ENCODE assay signal across 8 mouse cellular contexts in genomic region chr15:41162793-41163192, GRCm38 (mm10).
A peak's percentile ranks its signal among the peaks of the same experiment; 100 is the strongest.
DNase-seq lines count a peak whose midpoint lies in the region; ATAC-seq and TF ChIP-seq lines count a peak whose summit lies in the region.

No protein-coding gene starts in this region.

- H3K9ac ChIP-seq in heart, embryonic 11.5 days (ENCODE audit: low read depth, low read length) = no peak overlapping the region
- H3K9ac ChIP-seq in stomach, embryonic 15.5 days = no peak overlapping the region

- no peaks in the 10 kb centered on the region for H3K27me3 ChIP-seq in heart, embryonic 11.5 days (ENCODE audit: control insufficient read depth, insufficient read depth, low read length)
- peaks cover 3% of the 10 kb centered on the region for H3K27me3 ChIP-seq in Patski
- H3K27me3 ChIP-seq in stomach, embryonic 15.5 days (replicated peaks) = no peaks in the 10 kb centered on the region

- H3K9me3 ChIP-seq in heart, embryonic 11.5 days (replicated peaks; ENCODE audit: control insufficient read depth, low read length) = no peaks in the 10 kb centered on the region
- no peaks in the 10 kb centered on the region for H3K9me3 ChIP-seq in stomach, embryonic 15.5 days

- peak; percentile 76 for TF ChIP-seq CTCF in Patski (IDR thresholded peaks at IDR 0.05)

- intact Hi-C loops in heart, postnatal 36 days (cut with DNase I) = loop anchor here (5.0 to 10.0 kb wide), 2 partner anchors 492 to 995 kb away; no protein-coding TSS in a partner anchor

- CTCF ChIA-PET in Patski (lab: Charles Lee) = interaction anchor here (0.9 to 1.7 kb wide), 5 partner anchors 9 to 819 kb away, joined by 3 to 7 read pairs (median 3); no protein-coding TSS in a partner anchor

- no peak overlapping the region for H3K4me3 ChIP-seq in heart, embryonic 11.5 days (ENCODE audit: low read depth, low read length)
- H3K4me3 ChIP-seq in stomach, embryonic 15.5 days (replicated peaks) = no peak overlapping the region

- no peaks in the 10 kb centered on the region for H3K36me3 ChIP-seq in heart, embryonic 11.5 days (ENCODE audit: control insufficient read depth, insufficient read depth, low read length)
- H3K36me3 ChIP-seq in stomach, embryonic 15.5 days = no peaks in the 10 kb centered on the region

- H3K4me2 ChIP-seq in heart, embryonic 11.5 days = no peak overlapping the region
- H3K4me2 ChIP-seq in stomach, embryonic 15.5 days = peak overlapping the region; percentile 10; the same call in 1 of the 2 replicates

- WGBS in heart, embryonic 11.5 days (ENCODE audit: insufficient replicate concordance) = 7% methylated on average over 8 of the region's 8 CpGs
- WGBS in stomach, embryonic 15.5 days = 3% methylated on average over 8 of the region's 8 CpGs

- POLR2A ChIA-PET in Patski (lab: Charles Lee) = no interaction called here

- no peak overlapping the region for H3K27ac ChIP-seq in heart, embryonic 11.5 days (ENCODE audit: low read depth, low read length)
- H3K27ac ChIP-seq in stomach, embryonic 15.5 days = no peak overlapping the region

- in situ Hi-C loops in Patski (cut with MboI; ENCODE audit: low pct_unique_long_range_greater_than_20kb) = loop anchor here (10.0 kb wide), 1 partner anchor 802 kb away; no protein-coding TSS in a partner anchor

- DNase-seq in heart, adult 8-10 months (ENCODE audit: low spot score) = peak; percentile 6
- DNase-seq in Patski (ENCODE audit: low read depth, low spot score) = no peak
- DNase-seq in embryo, embryonic 9.5 days (ENCODE audit: extremely low spot score) = peak; percentile 42
- peak; percentile 31 to 33 for DNase-seq in heart, postnatal 36 days
- peak; percentile 53 for DNase-seq in layer of hippocampus, adult 9-11 months

- no peaks in the 10 kb centered on the region for H3K4me1 ChIP-seq in heart, embryonic 11.5 days (ENCODE audit: control insufficient read depth, insufficient read depth, low read length)
- no peaks in the 10 kb centered on the region for H3K4me1 ChIP-seq in stomach, embryonic 15.5 days

- ATAC-seq in heart, embryonic 11.5 days (replicated peaks; ENCODE audit: insufficient number of reproducible peaks, low FRiP score, low TSS enrichment) = no peak
- ATAC-seq in Patski = peak; percentile 60
- ATAC-seq in megakaryocyte progenitor cell, adult 5-6 weeks (replicated peaks; ENCODE audit: poor library complexity) = peak; percentile 90
- no peak for ATAC-seq in stomach, embryonic 15.5 days (ENCODE audit: insufficient read depth, low FRiP score, low read depth)

Comparison
In these comparisons a context has a peak if more than half of its experiments do, and no peak if none do; other contexts are left out.
1. ATAC-seq: peak in Patski (single experiment) and megakaryocyte progenitor cell, adult 5-6 weeks (single experiment); none in heart, embryonic 11.5 days (single experiment) and stomach, embryonic 15.5 days (single experiment).